Mouse (Mus musculus) thymus, adult 18-20 months (tissue): ENCODE measurements around the gene Slc43a1.

ENCODE experiments used
- DNase-seq, 2 experiments: peaks; one replicate each; pipeline ENCODE4 v3.0.0; 2022; ENCODE audit warnings: mixed read lengths in 2 of 2

The Slc43a1 gene

GRCm38 (mm10) chr2:84912722-84913121, 74.1 kb downstream of the Slc43a1 start:
- DNase-seq, result no peak
